Mouse (Mus musculus): ENCODE results near the gene Stk32c.

Gene Stk32c

GRCm38 (mm10) chr7:139229837-139230236 is 16.7 kb upstream of the Stk32c start:
- DNase-seq (ENCODE audit: low spot score in 2 of 2), result no peak

GRCm38 (mm10) chr7:139228447-139229171 is 15.5 kb upstream of the Stk32c start:
- no peak for DNase-seq (ENCODE audit: low spot score in 2 of 2)

DNA sequence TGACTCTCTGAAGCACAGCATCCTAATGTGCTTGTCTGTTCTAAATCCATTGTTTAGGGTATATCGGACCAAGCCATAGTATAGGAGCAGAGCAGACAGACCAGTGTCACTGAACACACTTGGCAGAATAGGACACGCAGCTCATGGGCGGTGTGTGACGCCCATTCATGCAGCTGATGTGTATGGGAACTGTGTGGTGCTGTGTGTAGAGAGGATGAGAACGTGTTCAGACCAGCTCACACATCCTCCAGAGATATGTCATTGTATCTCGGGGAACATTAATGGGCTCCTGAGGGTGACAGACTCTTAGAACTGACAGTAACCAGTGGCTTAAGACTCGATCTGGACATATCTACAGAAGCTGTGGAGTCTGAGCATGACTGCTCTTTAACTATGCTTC is 13.3 kb upstream of the Stk32c start:
- no peak for DNase-seq (ENCODE audit: low spot score in 2 of 2)

- DNase-seq (ENCODE audit: low spot score in 2 of 2), result no peak
Observed at GRCm38 (mm10) chr7:139224725-139225124, 11.6 kb upstream of the Stk32c start.

DNA sequence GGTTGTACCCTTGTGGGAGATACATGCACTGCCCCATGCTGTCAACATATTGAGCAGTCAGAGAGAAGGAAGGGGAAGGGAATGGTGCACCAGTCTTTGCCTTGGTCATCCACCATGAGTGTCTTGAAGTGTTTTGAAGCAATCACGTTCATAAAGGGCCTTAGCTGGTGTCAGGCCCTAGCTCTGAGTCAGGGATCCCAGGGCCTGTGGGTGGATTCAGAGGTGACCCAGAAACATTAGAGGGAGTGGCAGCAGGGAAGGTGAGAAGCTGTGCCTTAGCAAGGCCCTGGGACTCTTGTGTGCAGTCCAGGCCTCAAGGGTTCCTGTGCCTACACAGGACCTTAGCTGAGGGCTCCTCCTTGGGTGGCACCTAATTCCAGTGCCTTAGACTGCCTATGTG is 11.0 kb upstream of the Stk32c start:
- no peak for DNase-seq (ENCODE audit: low spot score in 2 of 2)

DNA sequence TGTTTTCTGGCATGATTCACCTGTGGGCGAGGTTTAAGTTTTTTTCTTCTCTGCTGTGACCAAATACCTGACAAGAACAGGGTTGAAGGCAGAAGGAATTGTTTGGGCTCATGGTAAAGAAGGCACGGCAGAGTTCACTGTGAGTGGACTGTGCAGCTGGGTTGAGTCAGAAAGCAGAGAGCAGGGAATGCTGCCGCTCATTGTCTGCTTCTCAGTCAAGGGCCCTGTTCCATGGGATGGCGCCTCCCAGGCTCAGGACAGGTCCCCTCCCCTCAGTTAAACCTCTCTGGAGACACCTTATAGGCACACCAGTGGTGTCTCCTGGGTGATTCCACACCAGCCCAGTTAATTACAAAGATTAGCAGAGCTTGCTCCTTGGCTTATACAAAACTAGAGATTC is 9.2 kb upstream of the Stk32c start:
- no peak for DNase-seq (ENCODE audit: low spot score in 2 of 2)

DNA sequence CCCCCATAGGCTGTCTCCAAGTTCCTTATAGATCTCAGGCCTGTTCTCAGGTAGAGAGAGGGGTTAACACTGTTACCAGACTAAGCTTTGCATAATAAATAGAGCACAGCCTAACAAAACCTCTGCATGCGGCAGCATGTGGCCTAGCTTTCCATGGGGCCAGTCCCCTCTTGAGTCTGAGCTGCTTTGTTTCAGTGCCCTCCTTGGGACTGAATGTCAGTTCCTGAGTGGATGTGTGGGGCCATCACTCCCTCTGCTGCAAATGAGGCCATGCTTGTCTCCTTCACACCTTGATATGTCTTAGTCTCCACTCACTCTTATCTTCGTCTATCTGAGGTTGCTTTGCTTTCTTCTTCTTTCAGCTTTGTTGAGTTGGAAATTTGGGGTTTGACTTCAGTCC is 8.7 kb upstream of the Stk32c start:
- no peak for DNase-seq (ENCODE audit: low spot score in 2 of 2)

DNA sequence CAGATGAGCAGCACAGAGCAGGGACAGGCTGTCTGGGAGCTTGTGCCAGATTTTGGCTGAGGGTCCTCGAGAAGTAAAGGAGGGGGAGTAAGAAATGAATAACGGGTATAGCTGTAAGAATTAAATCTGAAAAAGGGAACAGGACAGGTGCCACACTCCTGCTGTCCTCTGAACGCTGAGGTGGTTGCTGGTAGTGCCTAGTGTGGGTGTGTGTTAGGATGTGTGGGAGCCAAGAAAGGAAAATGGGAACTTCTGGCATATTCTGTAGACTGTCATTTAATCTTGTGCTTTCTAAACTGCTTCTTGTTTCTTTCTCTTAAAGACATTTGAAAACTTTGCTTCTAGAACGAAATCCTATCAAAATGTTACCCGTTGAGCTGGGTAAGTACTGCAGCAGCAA is 8.0 kb upstream of the Stk32c start:
- DNase-seq (ENCODE audit: low spot score in 2 of 2), result peak in 1 of 2 experiments; percentile 52

- DNase-seq (ENCODE audit: low spot score in 2 of 2), result peak in 1 of 2 experiments; percentile 28
Observed at GRCm38 (mm10) chr7:139220303-139220702, 7.2 kb upstream of the Stk32c start.

GRCm38 (mm10) chr7:139219486-139219885 is 6.4 kb upstream of the Stk32c start:
- no peak for DNase-seq (ENCODE audit: low spot score in 2 of 2)

- no peak for DNase-seq (ENCODE audit: low spot score in 2 of 2)
Observed at GRCm38 (mm10) chr7:139218641-139219415, 5.7 kb upstream of the Stk32c start.

- DNase-seq (ENCODE audit: low spot score in 2 of 2), result no peak
Observed at GRCm38 (mm10) chr7:139217046-139217445, 3.9 kb upstream of the Stk32c start.

- DNase-seq (ENCODE audit: low spot score in 2 of 2), result no peak
Observed at GRCm38 (mm10) chr7:139216464-139216863, 3.4 kb upstream of the Stk32c start.

GRCm38 (mm10) chr7:139215946-139216345 is 2.8 kb upstream of the Stk32c start:
- no peak for DNase-seq (ENCODE audit: low spot score in 2 of 2)

DNA sequence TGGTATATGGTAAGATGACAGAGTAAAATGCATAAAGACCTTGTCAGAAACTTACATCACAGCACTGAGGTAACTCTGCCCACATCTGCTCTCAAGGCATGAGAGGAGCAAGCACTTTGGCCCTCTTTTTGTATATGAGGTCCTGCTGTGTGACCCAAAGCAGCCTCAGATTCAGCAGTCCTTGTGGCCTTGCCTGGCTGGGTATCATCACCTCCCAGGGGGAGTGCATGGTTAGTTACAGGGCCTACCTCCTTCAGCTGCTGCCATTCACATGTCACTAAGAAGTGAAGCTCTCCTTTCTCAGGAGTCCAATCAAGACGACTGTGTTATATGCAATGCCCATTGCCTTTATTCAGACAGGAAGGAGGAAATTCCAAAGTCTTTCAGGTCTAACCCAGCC is 2.4 kb upstream of the Stk32c start:
- DNase-seq (ENCODE audit: low spot score in 2 of 2), result no peak

DNA sequence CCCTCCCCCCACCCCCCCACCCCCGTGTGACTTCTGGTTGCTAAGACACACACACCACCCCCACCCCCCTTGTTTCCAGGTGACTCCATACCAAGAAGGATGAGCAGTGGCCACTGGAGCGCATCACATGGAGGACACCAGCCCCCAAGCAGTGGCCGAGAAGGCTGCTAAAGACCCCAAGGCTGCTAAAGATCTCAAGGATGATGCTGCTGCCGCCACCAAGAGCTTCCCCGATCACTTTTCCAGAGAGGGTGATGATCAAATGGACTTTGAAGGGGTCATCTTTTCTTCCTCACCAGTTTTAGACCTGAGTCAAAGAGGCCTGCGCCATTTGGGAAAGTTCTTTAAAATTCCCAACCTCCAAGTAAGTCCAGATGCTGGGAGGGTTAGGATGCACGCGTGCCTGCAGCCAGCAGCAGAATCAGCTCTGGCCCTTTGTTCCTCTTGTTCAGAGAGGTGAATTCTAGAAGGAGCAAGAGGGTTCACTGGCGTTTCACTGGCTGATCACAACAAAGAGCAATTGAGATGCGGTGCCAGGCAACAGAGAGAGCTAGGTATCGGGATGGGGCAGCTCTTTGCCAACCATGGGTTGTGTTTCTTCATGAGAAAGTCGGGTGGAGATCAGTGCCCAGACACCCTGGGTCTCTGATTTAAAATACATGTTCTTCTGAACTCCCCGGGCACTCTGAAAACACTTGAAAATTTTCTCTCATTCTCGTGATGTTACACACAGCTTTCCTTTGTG is 1.7 kb upstream of the Stk32c start:
- DNase-seq (ENCODE audit: low spot score in 2 of 2), result no peak

DNA sequence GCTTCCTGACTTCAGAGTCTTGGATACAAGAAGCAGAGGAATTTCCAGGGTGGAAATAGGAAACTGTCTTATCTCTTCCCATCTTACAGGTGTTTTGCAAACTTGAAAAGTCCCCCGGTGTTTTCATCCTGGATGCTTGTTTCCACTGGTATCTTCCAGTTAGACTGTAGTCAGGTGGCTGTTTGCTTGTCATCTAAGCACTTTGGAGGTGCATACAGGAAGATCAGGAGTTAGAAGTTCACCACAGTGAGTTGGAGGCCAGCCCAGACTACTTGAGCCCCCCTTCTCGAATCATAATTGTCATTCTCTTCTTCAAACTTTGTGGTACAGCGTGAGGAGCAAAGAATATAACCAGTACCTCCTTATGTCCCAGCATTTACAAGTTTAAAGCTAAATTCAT is 1.1 kb upstream of the Stk32c start:
- no peak for DNase-seq (ENCODE audit: low spot score in 2 of 2)

- DNase-seq (ENCODE audit: low spot score in 2 of 2), result no peak
Observed at GRCm38 (mm10) chr7:139213751-139214150, 644 bp upstream of the Stk32c start.

- DNase-seq (ENCODE audit: low spot score in 2 of 2), result no peak
Observed at GRCm38 (mm10) chr7:139211761-139212160, 1.3 kb downstream of the Stk32c start.

DNA sequence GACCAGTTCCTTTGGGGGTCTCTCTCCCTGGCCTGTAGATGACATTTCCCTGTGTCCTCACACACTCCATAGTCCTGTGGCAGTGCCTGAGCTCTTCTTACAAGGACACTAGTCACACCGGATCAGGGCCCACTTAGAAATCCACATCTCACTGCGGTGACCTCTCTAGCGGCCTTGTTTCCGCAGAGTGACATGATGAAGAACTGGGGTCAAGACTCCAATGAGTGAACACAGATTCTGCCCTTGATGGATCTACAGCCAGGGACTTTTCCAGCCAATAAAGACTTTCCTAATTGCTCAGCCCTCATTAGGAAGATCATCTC is 4.4 kb downstream of the Stk32c start:
- no peak for DNase-seq (ENCODE audit: low spot score in 2 of 2)

DNA sequence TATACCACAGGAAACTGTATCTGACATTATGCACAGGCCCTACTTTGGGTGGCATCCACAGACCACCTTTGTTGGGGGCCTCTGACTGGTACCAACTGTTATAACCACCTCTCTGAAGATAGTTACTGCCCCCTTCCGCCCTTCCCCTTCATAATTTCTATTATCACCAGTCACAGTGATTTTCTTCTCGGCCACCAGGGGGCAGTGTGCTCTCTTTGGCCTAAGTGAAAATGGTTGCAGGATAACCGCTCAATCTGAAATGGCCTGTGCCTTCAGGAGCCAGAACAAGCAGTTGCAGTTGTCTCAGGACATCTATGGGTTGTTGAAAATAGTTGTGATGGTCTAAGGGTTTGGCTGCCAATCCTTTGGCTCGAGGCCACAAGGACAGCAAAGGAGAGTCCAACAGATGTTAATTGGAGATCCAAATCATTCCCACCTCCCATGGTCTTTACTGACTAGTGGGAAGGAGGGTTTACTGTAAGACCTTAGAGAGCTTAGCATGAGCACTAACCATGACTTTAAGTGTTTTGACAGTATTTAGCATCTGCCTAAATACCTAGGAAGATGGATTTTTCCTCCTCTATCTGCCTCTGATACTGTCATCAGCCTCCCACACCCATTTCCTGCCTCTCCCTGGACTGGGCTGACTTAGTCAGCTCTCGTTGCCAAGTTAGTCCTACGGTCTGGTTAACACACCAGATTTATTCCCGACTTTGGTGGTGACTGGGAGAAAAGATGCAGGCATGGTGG is 4.9 kb downstream of the Stk32c start:
- no peak for DNase-seq (ENCODE audit: low spot score in 2 of 2)

GRCm38 (mm10) chr7:139201209-139201608 is 11.9 kb downstream of the Stk32c start:
- no peak for DNase-seq (ENCODE audit: low spot score in 2 of 2)
